Mouse (Mus musculus) G1E (cell line): ENCODE data around the gene Iqgap2.

Experiments
- CTCF ChIP-seq: IDR thresholded peaks from 2 replicates; pipeline ENCODE4 v1.5.1; 2012; ENCODE audit warnings: low read depth, low read length, inconsistent platforms, mixed read lengths
- GATA1 ChIP-seq: IDR thresholded peaks from 2 replicates; pipeline ENCODE4 v1.6.1; 2012; ENCODE audit warnings: borderline replicate concordance, low read length, inconsistent platforms, mixed read lengths
- TAL1 ChIP-seq: conservative IDR thresholded peaks from 2 replicates; pipeline ENCODE4 v1.6.1; 2012; ENCODE audit warnings: low read depth, low read length, inconsistent platforms, mixed read lengths

DNA sequence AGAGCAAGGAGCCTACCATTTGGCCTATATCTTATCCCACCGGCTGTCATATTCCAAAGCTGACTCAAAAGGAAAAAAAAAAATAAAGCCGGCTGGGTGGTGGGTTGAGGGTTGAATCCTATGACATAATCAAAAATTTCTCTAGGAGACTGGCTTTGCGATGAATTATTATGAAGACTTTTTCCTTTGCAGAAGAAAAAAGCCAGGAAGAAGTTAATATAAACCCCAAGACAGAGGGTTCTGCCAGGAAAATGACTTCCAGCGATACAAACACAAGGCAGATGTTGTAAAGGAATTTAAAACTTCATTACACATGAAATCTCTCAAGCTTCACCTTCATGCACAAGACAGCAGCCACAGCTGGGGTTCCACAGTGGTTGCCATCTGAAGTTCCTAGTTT lies 146.3 kb downstream of the Iqgap2 start:
- TF ChIP-seq CTCF: no peak
- no peak for TF ChIP-seq TAL1
- TF ChIP-seq GATA1: no peak
